Mouse (Mus musculus): ENCODE measurements at regions not wholly inside any gene's neighbourhood (a gene's known extent, or its start where the extent isn't known, plus 50 kb on each side); places are given as distances from the start of the nearest gene placed in this dataset.

DNA sequence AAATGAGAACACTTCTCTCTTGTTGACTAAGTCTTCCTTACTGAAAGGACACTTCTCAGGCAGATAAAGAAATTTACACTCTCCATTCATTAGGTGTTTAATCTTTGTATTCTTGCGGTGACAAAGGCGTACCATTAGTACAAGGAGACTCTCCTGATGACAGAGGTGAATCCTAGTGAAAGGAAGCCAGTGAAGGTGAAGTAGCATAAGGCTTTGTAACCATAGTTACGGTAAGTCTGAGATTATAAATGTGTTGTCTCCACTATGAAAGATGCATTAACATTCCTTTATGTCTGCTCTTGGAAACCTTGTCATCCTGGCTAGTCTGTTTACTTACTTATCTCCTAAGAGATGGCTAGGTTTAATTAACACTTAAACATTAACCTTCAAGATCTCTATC, 719.3 kb downstream of the Egfem1 start:
- no peaks in the 10 kb centered on the region for H3K36me3 ChIP-seq (ENCODE audit: control insufficient read depth, insufficient read depth)
- H3ac ChIP-seq (ENCODE audit: control insufficient read depth, insufficient read length, low read depth), result no peak overlapping the region
- TF ChIP-seq MAX (IDR thresholded peaks at IDR 0.05) (no peak), USF1 (IDR thresholded peaks at IDR 0.05; ENCODE audit: low read depth) (no peak), MYOD1 (IDR thresholded peaks at IDR 0.05; ENCODE audit: control insufficient read depth, insufficient read length, low read depth) (no peak), MYOG (IDR thresholded peaks at IDR 0.05; ENCODE audit: control insufficient read depth, extremely low read depth, insufficient read length) (no peak), CEBPB (IDR thresholded peaks at IDR 0.05; ENCODE audit: low read depth) (no peak), FOSL1 (IDR thresholded peaks at IDR 0.05; ENCODE audit: insufficient read depth, low read length, poor library complexity, severe bottlenecking) (no peak), CTCF (IDR thresholded peaks at IDR 0.05; ENCODE audit: control insufficient read depth, insufficient read depth, insufficient read length) (no peak)

DNA sequence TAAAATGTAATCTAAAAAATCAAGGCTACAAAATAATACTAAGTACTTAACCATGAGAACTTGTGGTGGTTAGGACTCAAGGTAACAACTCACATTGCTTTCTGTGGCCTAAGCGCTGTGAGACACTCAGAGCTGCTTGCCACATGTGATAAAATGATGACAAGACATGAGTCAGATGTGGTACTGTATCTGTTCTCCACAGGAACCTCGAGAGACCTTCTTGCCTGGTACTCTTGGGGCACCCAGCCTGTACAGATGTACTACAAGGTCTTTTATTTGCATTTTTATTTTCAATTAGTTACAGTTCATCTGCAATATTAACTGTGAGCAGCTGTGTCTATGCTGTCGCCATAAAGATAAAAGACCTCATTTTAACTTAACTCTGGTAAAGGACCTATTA, 692.5 kb downstream of the Egfem1 start:
- Histone ChIP-seq H3K36me3 (ENCODE audit: control insufficient read depth, insufficient read depth) (no peaks in the 10 kb centered on the region), H3K79me2 (ENCODE audit: control insufficient read depth, insufficient read depth) (no peaks in the 10 kb centered on the region), H3K4me3 (ENCODE audit: insufficient read depth, poor library complexity, severe bottlenecking) (no peak overlapping the region), H3K27me3 (ENCODE audit: control insufficient read depth, insufficient read depth, insufficient read length) (no peaks in the 10 kb centered on the region), H3K79me3 (ENCODE audit: low read depth) (no peaks in the 10 kb centered on the region), H3ac (ENCODE audit: control insufficient read depth, insufficient read length, low read depth) (no peak overlapping the region)
- TF ChIP-seq CTCF (IDR thresholded peaks at IDR 0.05; ENCODE audit: control insufficient read depth, insufficient read depth, insufficient read length) (no peak), CEBPB (IDR thresholded peaks at IDR 0.05; ENCODE audit: low read depth) (no peak), MYOG (IDR thresholded peaks at IDR 0.05; ENCODE audit: control insufficient read depth, extremely low read depth, insufficient read length) (no peak), MAX (IDR thresholded peaks at IDR 0.05) (no peak), FOSL1 (IDR thresholded peaks at IDR 0.05; ENCODE audit: insufficient read depth, low read length, poor library complexity, severe bottlenecking) (no peak), USF1 (IDR thresholded peaks at IDR 0.05; ENCODE audit: low read depth) (no peak), MYOD1 (IDR thresholded peaks at IDR 0.05; ENCODE audit: control insufficient read depth, insufficient read length, low read depth) (no peak)

More for the DNA sequence above, 719.3 kb downstream of the Egfem1 start:
- no peaks in the 10 kb centered on the region for H3K79me3 ChIP-seq (ENCODE audit: low read depth)
- H3K79me2 ChIP-seq (ENCODE audit: control insufficient read depth, insufficient read depth), result no peaks in the 10 kb centered on the region
- H3K27me3 ChIP-seq (ENCODE audit: control insufficient read depth, insufficient read depth, insufficient read length), result peaks cover 5% of the 10 kb centered on the region
- H3K4me3 ChIP-seq (ENCODE audit: insufficient read depth, poor library complexity, severe bottlenecking), result no peak overlapping the region

DNA sequence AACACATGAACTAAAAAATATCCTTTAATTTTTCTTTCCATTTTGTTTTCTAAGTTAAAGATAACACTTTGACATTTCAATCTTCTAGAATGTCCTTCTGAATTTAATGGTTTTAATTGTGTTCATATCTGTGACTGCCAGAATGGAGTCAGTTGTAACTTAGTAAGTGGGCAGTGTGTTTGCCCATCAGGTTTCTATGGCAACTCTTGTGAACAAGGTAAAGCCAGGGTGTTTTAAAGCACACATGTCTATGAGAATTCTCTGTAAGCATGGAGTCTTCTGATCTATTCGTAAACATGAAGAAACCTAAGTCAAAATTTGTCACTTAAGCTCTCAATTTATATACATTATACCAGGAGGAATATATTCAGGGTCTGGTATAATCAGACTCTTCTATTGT, 689.4 kb downstream of the Egfem1 start:
- Histone ChIP-seq H3K79me3 (ENCODE audit: low read depth) (no peaks in the 10 kb centered on the region), H3K79me2 (ENCODE audit: control insufficient read depth, insufficient read depth) (no peaks in the 10 kb centered on the region), H3ac (ENCODE audit: control insufficient read depth, insufficient read length, low read depth) (no peak overlapping the region), H3K27me3 (ENCODE audit: control insufficient read depth, insufficient read depth, insufficient read length) (no peaks in the 10 kb centered on the region), H3K4me3 (ENCODE audit: insufficient read depth, poor library complexity, severe bottlenecking) (no peak overlapping the region), H3K36me3 (ENCODE audit: control insufficient read depth, insufficient read depth) (no peaks in the 10 kb centered on the region)
- TF ChIP-seq FOSL1 (IDR thresholded peaks at IDR 0.05; ENCODE audit: insufficient read depth, low read length, poor library complexity, severe bottlenecking) (no peak), MYOD1 (IDR thresholded peaks at IDR 0.05; ENCODE audit: control insufficient read depth, insufficient read length, low read depth) (no peak), USF1 (IDR thresholded peaks at IDR 0.05; ENCODE audit: low read depth) (no peak), CEBPB (IDR thresholded peaks at IDR 0.05; ENCODE audit: low read depth) (no peak), MAX (IDR thresholded peaks at IDR 0.05) (no peak), CTCF (IDR thresholded peaks at IDR 0.05; ENCODE audit: control insufficient read depth, insufficient read depth, insufficient read length) (no peak), MYOG (IDR thresholded peaks at IDR 0.05; ENCODE audit: control insufficient read depth, extremely low read depth, insufficient read length) (no peak)

DNA sequence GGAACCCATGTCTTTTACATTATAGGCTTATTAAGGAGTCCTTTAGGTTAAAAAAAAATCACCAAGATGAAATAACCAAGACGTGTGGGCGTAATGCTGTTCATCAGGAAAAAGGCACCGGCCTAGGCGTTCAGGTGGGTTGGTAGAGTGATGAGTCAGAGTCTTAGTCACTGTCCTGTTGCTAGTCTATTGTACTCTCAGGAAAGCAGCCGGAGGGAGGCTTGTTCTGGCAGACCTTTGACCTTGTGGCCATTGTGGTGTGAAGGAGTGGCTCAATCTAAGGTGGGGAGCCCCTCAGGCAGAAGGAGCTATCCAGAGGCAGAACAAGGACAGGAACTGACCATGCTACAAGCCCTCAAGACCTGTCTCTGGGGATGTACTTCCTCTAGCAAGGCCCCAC, 686.8 kb downstream of the Egfem1 start:
- TF ChIP-seq CTCF (IDR thresholded peaks at IDR 0.05; ENCODE audit: control insufficient read depth, insufficient read depth, insufficient read length) (no peak), FOSL1 (IDR thresholded peaks at IDR 0.05; ENCODE audit: insufficient read depth, low read length, poor library complexity, severe bottlenecking) (no peak), USF1 (IDR thresholded peaks at IDR 0.05; ENCODE audit: low read depth) (no peak), MAX (IDR thresholded peaks at IDR 0.05) (no peak), CEBPB (IDR thresholded peaks at IDR 0.05; ENCODE audit: low read depth) (no peak), MYOG (IDR thresholded peaks at IDR 0.05; ENCODE audit: control insufficient read depth, extremely low read depth, insufficient read length) (no peak), MYOD1 (IDR thresholded peaks at IDR 0.05; ENCODE audit: control insufficient read depth, insufficient read length, low read depth) (no peak)
- Histone ChIP-seq H3K79me3 (ENCODE audit: low read depth) (no peaks in the 10 kb centered on the region), H3K36me3 (ENCODE audit: control insufficient read depth, insufficient read depth) (no peaks in the 10 kb centered on the region), H3K27me3 (ENCODE audit: control insufficient read depth, insufficient read depth, insufficient read length) (no peaks in the 10 kb centered on the region), H3K4me3 (ENCODE audit: insufficient read depth, poor library complexity, severe bottlenecking) (no peak overlapping the region), H3K79me2 (ENCODE audit: control insufficient read depth, insufficient read depth) (no peaks in the 10 kb centered on the region), H3ac (ENCODE audit: control insufficient read depth, insufficient read length, low read depth) (no peak overlapping the region)

DNA sequence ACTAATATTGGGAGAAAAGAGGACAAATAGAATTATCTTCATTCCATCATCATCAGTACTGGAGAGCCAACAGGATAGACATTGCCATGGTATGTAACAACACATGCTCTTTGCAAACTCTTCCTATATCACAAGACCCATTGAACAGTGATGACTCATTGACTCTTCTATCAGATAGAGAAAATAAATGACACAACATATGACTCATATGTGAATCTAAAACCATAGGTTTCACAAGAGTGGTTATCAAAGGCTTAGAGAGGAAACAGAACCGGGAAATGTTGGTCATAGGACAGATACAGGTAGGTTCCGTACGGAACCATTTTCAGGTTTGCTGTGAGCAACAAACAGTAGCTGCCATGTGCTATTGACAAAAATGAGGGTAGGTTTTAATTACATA, 682.2 kb downstream of the Egfem1 start:
- Histone ChIP-seq H3ac (ENCODE audit: control insufficient read depth, insufficient read length, low read depth) (no peak overlapping the region), H3K4me3 (ENCODE audit: insufficient read depth, poor library complexity, severe bottlenecking) (no peak overlapping the region), H3K79me2 (ENCODE audit: control insufficient read depth, insufficient read depth) (no peaks in the 10 kb centered on the region), H3K79me3 (ENCODE audit: low read depth) (no peaks in the 10 kb centered on the region), H3K27me3 (ENCODE audit: control insufficient read depth, insufficient read depth, insufficient read length) (no peaks in the 10 kb centered on the region), H3K36me3 (ENCODE audit: control insufficient read depth, insufficient read depth) (no peaks in the 10 kb centered on the region)
- TF ChIP-seq USF1 (IDR thresholded peaks at IDR 0.05; ENCODE audit: low read depth) (no peak), CTCF (IDR thresholded peaks at IDR 0.05; ENCODE audit: control insufficient read depth, insufficient read depth, insufficient read length) (no peak), MAX (IDR thresholded peaks at IDR 0.05) (no peak), FOSL1 (IDR thresholded peaks at IDR 0.05; ENCODE audit: insufficient read depth, low read length, poor library complexity, severe bottlenecking) (no peak), MYOG (IDR thresholded peaks at IDR 0.05; ENCODE audit: control insufficient read depth, extremely low read depth, insufficient read length) (no peak), MYOD1 (IDR thresholded peaks at IDR 0.05; ENCODE audit: control insufficient read depth, insufficient read length, low read depth) (no peak), CEBPB (IDR thresholded peaks at IDR 0.05; ENCODE audit: low read depth) (no peak)
